8 mouse cellular contexts compared by ENCODE assay signal in the genomic region with DNA sequence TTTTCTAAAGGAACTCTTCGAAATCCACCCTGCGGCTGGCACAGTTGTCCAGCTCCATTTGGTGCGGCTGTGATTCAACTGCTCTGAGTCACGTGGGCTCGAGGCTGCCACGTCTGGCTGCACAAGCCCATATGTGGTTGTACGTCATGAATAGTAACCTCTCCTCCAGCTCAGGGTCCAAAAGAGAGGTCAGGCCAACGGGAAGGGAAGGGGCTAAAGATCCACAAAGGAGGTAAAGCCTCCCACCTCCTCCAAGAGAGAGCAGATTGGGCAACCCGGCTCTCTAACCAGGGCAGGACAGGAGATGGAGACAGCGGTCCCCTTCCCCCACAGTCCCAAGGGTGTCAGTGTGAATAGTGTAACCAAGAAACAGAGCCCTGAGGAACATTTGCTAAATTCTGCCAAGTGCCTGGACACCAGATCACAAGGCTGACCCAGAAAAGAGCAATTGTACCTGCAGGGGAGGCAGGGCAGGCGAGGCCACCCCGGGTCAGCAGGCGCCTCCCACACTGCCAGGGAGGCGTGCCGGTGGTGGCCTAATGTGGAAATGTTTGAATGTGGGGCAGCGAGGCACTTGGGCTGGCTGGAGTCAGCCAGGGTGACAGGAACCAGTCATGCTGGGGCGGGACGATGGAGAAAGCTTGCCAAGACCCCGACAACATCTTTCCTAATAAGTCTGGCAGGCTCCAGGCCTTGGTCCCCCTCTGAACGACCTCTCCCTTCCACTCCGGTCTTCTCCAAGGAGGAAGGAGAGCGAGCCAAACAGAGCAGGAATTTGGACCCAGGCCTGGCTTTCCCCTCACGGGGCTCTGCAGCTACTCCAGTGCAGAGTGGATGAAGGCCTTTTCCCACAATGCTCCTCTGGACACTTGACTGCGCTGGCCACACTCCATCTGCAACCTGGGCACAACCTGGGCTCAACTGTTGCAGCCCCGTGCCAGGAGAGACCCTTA.
A peak's percentile ranks its signal among the peaks of the same experiment; 100 is the strongest.
DNase-seq lines count a peak whose midpoint lies in the region; ATAC-seq and TF ChIP-seq lines count a peak whose summit lies in the region.

No protein-coding gene starts in this region.

- H3K27ac ChIP-seq in embryonic facial prominence, embryonic 11.5 days (replicated peaks; ENCODE audit: low read depth, low read length): peak overlapping the region; percentile 43
- peak overlapping the region; percentile 98 for H3K27ac ChIP-seq in intestine, postnatal 0 days (ENCODE audit: low read depth, low read length)
- H3K27ac ChIP-seq in midbrain, embryonic 10.5 days (replicated peaks): peak overlapping the region; percentile 82

- peaks cover 17% of the 10 kb centered on the region for H3K4me1 ChIP-seq in embryonic facial prominence, embryonic 11.5 days (ENCODE audit: control insufficient read depth, insufficient read depth, low read length)
- H3K4me1 ChIP-seq in intestine, postnatal 0 days (replicated peaks; ENCODE audit: control insufficient read depth, insufficient read depth, low read length): peaks cover 20% of the 10 kb centered on the region
- peaks cover 40% of the 10 kb centered on the region for H3K4me1 ChIP-seq in midbrain, embryonic 10.5 days

- H3K36me3 ChIP-seq in embryonic facial prominence, embryonic 11.5 days (replicated peaks; ENCODE audit: control insufficient read depth, insufficient read depth, low read depth, low read length): no peaks in the 10 kb centered on the region
- H3K36me3 ChIP-seq in intestine, postnatal 0 days (ENCODE audit: control insufficient read depth, insufficient read depth): no peaks in the 10 kb centered on the region
- no peaks in the 10 kb centered on the region for H3K36me3 ChIP-seq in midbrain, embryonic 10.5 days

- DNase-seq in adrenal gland, postnatal 25 days: peak; percentile 80
- DNase-seq in embryonic facial prominence, embryonic 11.5 days (ENCODE audit: low spot score): peak; percentile 53
- DNase-seq in gonadal fat pad, adult 2 months (ENCODE audit: low read depth): peak; percentile 79
- DNase-seq in left cerebral cortex, postnatal 36 days (ENCODE audit: low spot score in 2 of 2): peak; percentile 53 to 71
- DNase-seq in midbrain, embryonic 10.5 days (ENCODE audit: low spot score): peak; percentile 34
- peak; percentile 64 for DNase-seq in right cerebral cortex, postnatal 4 days

- H3K9me3 ChIP-seq in embryonic facial prominence, embryonic 11.5 days (replicated peaks; ENCODE audit: control insufficient read depth, low read length): no peaks in the 10 kb centered on the region
- no peaks in the 10 kb centered on the region for H3K9me3 ChIP-seq in intestine, postnatal 0 days (ENCODE audit: control insufficient read depth)
- no peaks in the 10 kb centered on the region for H3K9me3 ChIP-seq in midbrain, embryonic 10.5 days (replicated peaks)

- WGBS in embryonic facial prominence, embryonic 11.5 days: 34% methylated on average over 25 of the region's 25 CpGs
- 8% methylated on average over 25 of the region's 25 CpGs for WGBS in intestine, postnatal 0 days
- WGBS in midbrain, embryonic 10.5 days: 43% methylated on average over 25 of the region's 25 CpGs

- H3K4me3 ChIP-seq in embryonic facial prominence, embryonic 11.5 days (ENCODE audit: low read depth, low read length): no peak overlapping the region
- H3K4me3 ChIP-seq in intestine, postnatal 0 days (ENCODE audit: low read depth, low read length): no peak overlapping the region
- no peak overlapping the region for H3K4me3 ChIP-seq in midbrain, embryonic 10.5 days

- H3K27me3 ChIP-seq in embryonic facial prominence, embryonic 11.5 days (ENCODE audit: control insufficient read depth, insufficient read depth, low read length): no peaks in the 10 kb centered on the region
- no peaks in the 10 kb centered on the region for H3K27me3 ChIP-seq in intestine, postnatal 0 days (replicated peaks; ENCODE audit: control insufficient read depth, insufficient read depth, low read length)
- no peaks in the 10 kb centered on the region; the same call in 1 of the 2 replicates for H3K27me3 ChIP-seq in midbrain, embryonic 10.5 days (ENCODE audit: low read depth, poor library complexity, severe bottlenecking)

- no peak overlapping the region for H3K4me2 ChIP-seq in embryonic facial prominence, embryonic 11.5 days (ENCODE audit: low read depth, low read length)
- peak overlapping the region; percentile 37 for H3K4me2 ChIP-seq in intestine, postnatal 0 days (replicated peaks; ENCODE audit: low read depth)

- intact Hi-C loops in left cerebral cortex, postnatal 36 days (cut with DNase I): loop anchor here (1.0 to 5.0 kb wide), 3 partner anchors 68 to 238 kb away; a partner anchor contains a TSS

- no peak overlapping the region; the same call in none of the 2 replicates for H3K9ac ChIP-seq in embryonic facial prominence, embryonic 11.5 days (replicated peaks; ENCODE audit: low read length)
- peak overlapping the region; percentile 50; the same call in 1 of the 2 replicates for H3K9ac ChIP-seq in intestine, postnatal 0 days (ENCODE audit: low read depth, low read length)

- ATAC-seq in embryonic facial prominence, embryonic 11.5 days (replicated peaks; ENCODE audit: insufficient number of reproducible peaks, low FRiP score, low TSS enrichment, low read depth): peak; percentile 56
- ATAC-seq in intestine, postnatal 0 days: peak; percentile 59
- no peak for ATAC-seq in megakaryocyte-erythroid progenitor cell, adult 5-6 weeks (replicated peaks; ENCODE audit: low FRiP score, low TSS enrichment, poor library complexity, severe bottlenecking)

- no peak for TF ChIP-seq CTCF in intestine, postnatal 0 days (IDR thresholded peaks at IDR 0.05; ENCODE audit: low read depth)

Comparison
In these comparisons a context has a peak if more than half of its experiments do, and no peak if none do; other contexts are left out.
1. H3K27ac ChIP-seq: peak in every context shown above with its lines; median percentile 98 in intestine, postnatal 0 days; 82 in midbrain, embryonic 10.5 days; 43 in embryonic facial prominence, embryonic 11.5 days.